In genomic region chr5:66445497-66445896, GRCm38 (mm10) we compare ENCODE assay signal across 28 mouse cellular contexts.
"Had no signal": no experiment of that assay in that cellular context is flagged by ENCODE, and none has a peak within 500 bp of the region (broad histone marks: within the 10 kb centered on the region; RNA-seq: fewer than 3 reads in every experiment).

No protein-coding gene starts in this region.

- H3K4me3 ChIP-seq: embryonic facial prominence, embryonic 10.5 days; embryonic facial prominence, embryonic 12.5 days; embryonic facial prominence, embryonic 13.5 days; embryonic facial prominence, embryonic 15.5 days; erythroblast, embryonic 14.5 days; forebrain, embryonic 10.5 days; forebrain, embryonic 12.5 days; forebrain, embryonic 13.5 days; forebrain, embryonic 15.5 days; gastrocnemius, adult 2 months had no signal

- H3K9ac ChIP-seq: embryonic facial prominence, embryonic 12.5 days; embryonic facial prominence, embryonic 13.5 days; embryonic facial prominence, embryonic 15.5 days; forebrain, embryonic 12.5 days; forebrain, embryonic 13.5 days; forebrain, embryonic 15.5 days; forebrain, postnatal 0 days had no signal

- H3K4me2 ChIP-seq: embryonic facial prominence, embryonic 12.5 days; embryonic facial prominence, embryonic 13.5 days; embryonic facial prominence, embryonic 15.5 days; forebrain, embryonic 12.5 days; forebrain, embryonic 13.5 days; forebrain, embryonic 15.5 days had no signal

- H3K27me3 ChIP-seq: embryonic facial prominence, embryonic 12.5 days; embryonic facial prominence, embryonic 13.5 days; embryonic facial prominence, embryonic 15.5 days; forebrain, embryonic 12.5 days; forebrain, embryonic 13.5 days; forebrain, embryonic 15.5 days had no signal

- H3K27ac ChIP-seq: embryonic facial prominence, embryonic 10.5 days; embryonic facial prominence, embryonic 12.5 days; embryonic facial prominence, embryonic 13.5 days; embryonic facial prominence, embryonic 15.5 days; forebrain, embryonic 10.5 days; forebrain, embryonic 12.5 days; forebrain, embryonic 13.5 days; forebrain, embryonic 15.5 days; gastrocnemius, adult 2 months had no signal

- H3K4me1 ChIP-seq: embryonic facial prominence, embryonic 10.5 days; embryonic facial prominence, embryonic 12.5 days; forebrain, embryonic 10.5 days; forebrain, embryonic 12.5 days; forebrain, embryonic 13.5 days; forebrain, embryonic 15.5 days had no signal

- DNase-seq: cerebellum, adult 18-20 months; cerebellum, adult 2 months; cerebellum, adult 8-10 months; cerebellum, adult 9-10 months; cerebellum, adult 9-11 months; cerebellum, postnatal 10 days; cerebellum, postnatal 14 days; cerebellum, postnatal 25 days; cerebellum, postnatal 36 days; embryo, embryonic 11 days; forebrain, postnatal 0 days; gastrocnemius, adult 2 months; gastrocnemius, postnatal 10 days; gastrocnemius, postnatal 14 days; gastrocnemius, postnatal 25 days; gastrocnemius, postnatal 36 days; heart, adult 11 months had no signal

- H3K36me3 ChIP-seq: embryonic facial prominence, embryonic 12.5 days; forebrain, embryonic 10.5 days; forebrain, embryonic 12.5 days; forebrain, embryonic 15.5 days had no signal

- H3K9me3 ChIP-seq: embryonic facial prominence, embryonic 10.5 days; embryonic facial prominence, embryonic 12.5 days; embryonic facial prominence, embryonic 13.5 days; embryonic facial prominence, embryonic 15.5 days; forebrain, embryonic 10.5 days; forebrain, embryonic 12.5 days; forebrain, embryonic 13.5 days; forebrain, embryonic 15.5 days had no signal

- ATAC-seq: forebrain, embryonic 13.5 days; forebrain, embryonic 14.5 days; forebrain, embryonic 15.5 days; forebrain, embryonic 16.5 days; forebrain, postnatal 0 days had no signal
